Mouse (Mus musculus) embryo, embryonic 11 days (tissue): ENCODE data around the gene Crybb1.

Experiments used
- DNase-seq: peaks from one replicate; pipeline ENCODE4 v3.0.0-alpha.2; 2015

Crybb1 gene

DNA sequence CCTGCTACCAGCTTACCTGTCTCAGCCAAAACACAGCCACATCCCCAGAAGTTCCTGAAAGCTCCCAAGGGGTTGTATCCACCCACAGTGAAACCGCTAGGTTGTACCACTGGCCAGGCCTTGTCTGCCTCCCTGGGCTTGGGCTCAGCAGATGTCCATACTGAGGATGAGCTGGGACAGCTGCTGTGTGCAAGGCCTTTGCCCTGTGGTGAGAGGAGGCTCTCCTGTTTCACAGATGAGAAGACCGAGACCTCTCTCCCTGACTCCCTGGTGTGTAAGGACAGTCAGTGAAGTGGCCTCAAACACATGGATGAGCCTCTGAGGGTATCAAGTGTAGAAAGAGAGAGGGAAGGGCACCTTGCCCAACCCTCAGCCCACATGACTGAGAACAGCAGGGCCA, 32.0 kb downstream of the Crybb1 start:
- DNase-seq: no peak

DNA sequence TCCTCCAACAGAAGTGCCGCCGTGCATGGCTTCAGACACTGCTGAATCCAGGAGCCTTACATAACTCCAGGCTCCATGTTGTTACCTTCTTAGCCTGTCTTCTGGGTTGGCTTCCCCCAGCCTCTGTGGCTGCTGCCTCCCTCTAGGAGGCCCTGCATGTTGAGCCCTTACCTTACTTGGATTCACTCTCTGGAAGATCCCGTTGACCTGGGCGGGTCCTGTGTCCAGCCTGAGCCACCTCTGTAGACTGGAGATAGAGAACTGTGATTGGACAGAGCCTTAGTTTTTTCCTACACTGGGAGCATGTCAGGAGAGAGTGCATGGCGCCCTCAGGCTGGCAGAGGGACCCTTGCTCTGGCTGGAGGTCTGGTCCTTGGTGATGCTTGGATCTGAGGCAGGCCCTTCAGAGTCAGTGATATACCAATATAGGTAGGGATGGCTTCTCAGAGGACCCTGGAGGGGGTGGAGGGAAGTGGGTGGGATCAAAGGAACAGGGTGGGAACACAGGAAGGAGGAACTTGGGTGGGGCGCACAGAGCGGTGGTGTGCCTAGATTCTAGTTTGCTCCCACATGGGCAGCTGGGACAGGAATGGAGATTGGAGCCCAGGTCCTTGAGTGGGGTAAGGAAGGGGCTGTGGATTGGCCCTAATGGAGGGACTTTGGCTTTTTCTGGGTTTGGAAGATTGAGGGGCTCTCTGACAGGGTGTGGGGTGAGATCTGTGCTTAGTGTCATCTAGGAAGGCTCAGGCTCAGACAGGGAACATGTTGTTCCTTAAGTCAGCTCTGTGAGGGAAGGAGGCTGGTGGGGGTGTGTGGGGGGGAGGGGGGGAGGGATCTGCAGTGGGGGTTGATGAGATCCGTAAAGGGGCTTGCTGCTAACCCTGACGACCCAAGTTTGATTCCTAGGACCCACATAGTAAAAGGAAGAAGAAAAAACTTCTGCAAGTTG, 32.9 kb downstream of the Crybb1 start:
- no peak for DNase-seq

DNA sequence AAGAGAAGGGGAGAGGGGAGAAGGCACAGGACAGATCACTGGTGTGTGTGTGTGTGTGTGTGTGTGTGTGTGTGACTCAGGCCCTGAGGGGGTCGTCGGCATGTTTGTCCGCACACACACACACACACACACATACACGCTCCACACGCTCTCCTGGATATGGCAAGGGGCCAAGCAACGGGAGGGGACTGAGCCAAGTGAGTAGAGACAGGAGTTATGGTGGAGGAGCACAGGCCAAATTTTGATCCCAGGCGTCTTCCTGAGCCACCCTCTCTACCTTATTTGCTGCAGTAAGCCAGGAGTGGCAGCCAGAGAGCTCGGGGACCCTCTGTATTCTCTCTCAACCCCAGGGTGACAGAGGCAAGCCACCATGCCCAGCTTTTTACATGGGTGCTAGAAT, 33.6 kb downstream of the Crybb1 start:
- no peak for DNase-seq

DNA sequence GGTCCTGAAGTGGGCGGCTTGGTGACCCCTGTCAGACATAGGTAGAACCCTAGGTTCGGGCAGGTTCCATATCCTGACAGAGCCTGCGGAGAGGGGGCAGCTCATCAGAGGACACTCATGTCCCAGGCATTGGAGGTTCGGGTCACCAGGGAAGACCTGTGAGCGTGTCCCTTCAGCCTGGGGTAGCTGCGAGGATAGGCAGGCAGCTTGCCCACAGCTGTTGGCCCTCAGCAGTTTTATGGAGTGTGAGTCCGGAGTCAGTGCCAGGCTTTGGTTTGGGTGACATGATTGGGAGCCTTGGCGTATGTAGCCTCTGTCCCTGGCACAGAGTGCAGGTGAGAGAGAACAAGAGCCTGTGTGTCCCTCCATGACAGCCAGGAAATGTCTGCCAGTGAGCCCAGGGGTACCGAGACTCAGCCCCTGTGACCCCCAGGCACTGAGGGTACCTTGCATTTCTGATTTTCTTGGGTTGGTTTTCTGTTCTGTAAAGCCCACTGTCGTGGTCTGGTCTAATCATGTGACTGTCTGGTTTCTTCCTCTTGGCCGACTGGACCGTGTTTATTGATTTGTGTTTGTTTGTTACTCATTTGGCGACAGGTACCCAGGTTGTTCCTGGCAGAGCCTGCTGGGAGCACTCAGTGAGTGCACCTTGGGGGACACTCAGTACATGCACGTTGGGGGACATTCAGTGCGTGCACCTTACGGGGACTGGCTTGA, 34.4 kb downstream of the Crybb1 start:
- no peak for DNase-seq

DNA sequence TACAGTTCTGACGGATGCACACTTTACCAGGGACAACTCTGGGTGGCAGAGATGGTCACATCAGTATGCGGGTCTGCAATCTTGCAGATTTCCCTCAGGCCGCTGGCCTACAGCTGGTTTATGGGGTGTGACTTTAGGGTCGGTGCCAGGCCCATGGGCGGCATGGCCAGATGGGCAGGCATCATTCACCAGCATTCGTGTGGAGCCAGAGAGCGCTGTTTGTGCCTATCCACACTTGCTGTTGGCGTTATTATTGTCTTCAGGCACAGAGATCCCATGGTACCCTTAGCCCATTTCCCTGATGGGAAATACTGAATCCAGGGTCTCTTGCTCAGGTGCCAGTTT, 34.9 kb downstream of the Crybb1 start:
- no peak for DNase-seq

DNA sequence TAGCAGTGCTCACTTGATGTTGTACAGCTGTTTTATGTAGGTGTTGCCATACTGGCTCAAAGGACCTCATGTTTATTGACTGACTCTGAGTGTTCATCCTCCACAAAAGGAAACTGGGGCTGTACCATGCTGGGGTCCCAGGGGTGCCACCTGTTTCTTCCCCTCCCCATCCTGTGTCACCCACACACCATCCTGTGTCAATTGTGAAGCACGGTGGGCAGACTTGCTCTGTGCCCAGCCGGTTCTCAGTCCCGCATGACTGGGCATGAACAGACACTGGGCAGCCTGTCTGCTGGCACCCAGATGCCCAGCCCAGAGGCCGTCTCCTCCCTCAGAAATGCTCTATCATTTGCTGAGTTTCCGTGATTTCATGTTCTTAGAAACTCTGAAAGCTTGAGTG, 36.3 kb downstream of the Crybb1 start:
- DNase-seq: no peak

DNA sequence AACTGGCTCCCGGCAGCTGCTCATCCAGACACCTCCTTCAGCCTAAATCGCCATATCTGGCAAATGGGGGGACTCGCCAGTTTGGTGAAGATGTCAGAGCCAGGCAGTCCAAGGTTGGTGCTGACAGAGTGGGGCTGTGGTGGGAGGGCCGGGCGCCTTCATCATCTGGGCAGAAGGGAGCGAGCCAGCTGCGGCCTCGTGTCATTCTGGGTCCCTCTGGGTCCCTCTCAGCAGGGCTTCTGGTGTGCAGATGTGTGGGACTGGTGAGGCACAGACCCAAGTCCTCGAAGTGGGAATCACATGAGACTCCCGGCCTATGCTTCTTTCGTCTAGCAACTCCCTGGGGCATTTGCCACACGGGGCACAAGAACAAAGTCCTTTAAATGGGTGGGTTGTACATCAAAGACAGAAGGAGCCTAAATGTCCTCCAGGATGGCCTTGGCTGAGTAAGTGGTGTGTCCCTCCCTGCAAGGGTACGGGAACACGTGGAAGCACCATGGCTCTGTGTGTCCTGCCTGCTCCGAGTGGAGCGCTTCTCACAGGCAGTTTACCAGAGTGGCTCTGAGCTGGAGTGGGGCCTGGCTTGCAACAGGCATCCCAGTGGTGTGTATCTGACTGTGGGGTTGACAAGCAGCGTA, 36.8 kb downstream of the Crybb1 start:
- DNase-seq: no peak

DNA sequence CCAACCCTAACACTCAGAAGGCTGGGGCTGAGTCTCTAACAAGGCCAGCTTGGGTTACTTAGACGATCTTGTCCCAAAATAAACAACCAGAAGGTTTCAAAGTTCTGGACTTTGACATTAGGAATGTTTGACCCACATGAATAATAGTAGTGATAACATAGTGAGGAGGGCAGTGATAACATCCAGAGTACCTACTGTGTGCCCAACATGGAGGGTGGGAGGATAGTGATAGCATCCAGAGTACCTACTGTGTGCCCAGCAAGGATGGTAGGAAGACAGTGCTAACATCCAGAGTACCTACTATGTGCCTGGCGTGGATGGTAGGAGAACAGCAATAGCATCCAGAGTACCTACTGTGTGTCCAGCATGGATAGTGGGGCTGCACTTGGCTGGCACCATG, 38.2 kb downstream of the Crybb1 start:
- DNase-seq: no peak

DNA sequence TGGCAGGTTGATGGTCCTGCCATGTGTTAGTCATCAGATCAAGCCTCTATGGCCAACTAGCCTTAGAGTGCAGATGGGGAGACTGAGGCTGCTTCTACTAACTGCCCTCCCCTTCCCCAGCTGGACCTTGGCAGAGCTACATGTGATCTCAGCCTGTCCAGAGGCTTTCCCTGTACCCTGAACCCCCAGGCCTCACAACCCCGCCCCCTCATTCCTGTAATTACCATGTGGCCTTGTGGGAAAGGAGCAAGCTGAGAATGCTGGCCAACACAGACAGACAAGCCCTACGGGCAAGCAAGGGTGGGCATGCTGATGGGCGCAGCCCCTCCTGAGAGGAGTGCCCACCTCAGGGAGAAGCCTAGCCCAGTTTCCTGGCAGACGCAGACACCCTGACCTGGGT, 39.1 kb downstream of the Crybb1 start:
- no peak for DNase-seq

DNA sequence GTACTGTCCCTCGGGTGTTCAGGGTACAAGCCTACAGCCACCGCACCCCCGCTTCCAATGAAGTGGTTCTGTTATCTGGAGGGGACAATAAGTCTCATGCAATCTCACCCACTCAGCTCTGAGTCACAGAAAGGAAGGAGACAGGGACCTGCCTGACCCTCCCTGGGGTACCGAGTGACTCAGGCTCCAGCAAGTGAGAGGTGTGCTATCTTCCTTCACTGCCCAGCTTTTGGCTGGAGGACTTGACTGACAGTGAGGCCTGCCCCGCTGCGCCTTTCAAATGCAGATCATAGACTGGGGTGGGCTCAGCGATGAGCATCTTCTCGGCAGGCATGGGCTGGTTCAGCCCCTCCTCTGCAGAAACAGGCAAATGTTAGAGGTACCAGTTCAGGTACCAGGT, 39.5 kb downstream of the Crybb1 start:
- no peak for DNase-seq

DNA sequence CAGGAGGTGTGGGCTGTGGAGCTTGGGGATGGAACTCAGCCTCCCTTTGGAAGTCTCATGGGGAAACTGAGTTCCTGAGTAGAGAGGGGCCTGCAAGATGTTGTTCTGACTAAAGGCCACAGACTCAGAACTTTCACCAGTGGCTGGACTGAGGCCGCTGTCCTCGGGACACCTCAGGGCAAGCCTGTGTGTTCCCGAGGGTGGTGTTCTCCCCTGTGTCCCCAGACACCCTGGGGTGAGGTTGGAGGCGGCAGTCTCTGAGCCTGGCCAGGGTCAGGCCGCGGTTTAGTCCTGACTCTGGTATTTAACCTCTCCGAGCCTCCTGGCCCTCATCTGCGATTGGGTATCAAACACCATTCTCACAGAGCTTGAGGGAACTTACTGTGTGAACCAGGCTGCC, 39.9 kb downstream of the Crybb1 start:
- DNase-seq: no peak

DNA sequence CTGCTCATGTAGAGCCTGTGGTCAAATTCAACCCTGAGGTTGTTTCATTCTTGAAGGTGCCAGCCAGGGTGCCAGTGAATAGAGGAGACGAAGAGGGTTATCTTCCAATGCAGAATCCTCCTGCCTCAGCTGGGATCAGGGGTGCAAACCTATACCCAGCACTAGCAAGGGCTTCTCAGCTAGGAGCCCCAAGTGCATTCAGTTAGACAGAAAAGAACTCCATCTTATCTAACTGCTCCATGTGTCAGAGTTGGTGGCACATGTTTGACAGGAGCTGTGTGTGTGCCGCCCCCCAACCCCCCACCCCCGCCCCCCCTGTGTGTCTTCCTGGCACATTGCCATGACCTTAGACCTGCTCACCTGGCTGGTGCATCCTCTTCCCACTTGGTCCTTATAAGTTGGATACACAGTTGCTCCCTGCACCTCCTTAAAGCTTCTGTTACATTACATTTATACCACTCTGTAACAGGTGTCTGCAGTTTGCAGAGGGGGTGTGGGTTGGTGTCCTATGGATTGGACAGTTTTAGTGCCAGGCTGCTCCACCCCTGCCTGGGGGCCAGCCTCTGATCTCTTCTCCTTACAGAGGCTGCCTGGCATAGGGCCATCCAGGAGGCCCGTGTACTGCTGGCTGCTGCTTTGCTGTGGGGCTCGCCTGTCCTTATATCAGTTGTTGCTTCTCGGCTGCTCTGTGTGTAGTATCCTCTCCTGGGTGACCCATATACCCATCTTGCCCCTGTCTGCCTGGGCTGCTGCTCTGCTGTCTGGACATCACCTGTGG, 41.0 kb downstream of the Crybb1 start:
- no peak for DNase-seq

DNA sequence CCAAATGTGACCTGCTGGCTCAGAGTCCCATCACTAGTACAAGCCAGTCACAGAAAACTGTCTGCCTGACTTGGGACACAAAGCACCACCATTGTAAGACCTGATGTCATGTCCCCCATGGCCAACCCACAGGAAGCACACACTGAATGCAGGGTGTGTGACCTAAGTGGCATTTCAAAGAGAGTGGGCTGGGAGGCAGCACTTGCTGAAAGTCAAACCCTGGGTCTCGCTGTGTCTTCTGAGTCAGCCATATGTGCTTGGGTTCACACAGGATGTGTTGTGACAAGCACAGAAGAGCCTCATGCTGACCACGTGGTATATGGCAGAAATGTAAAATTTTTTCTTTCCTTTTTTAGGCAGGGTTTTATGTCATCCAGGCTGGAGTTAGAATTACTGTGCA, 41.6 kb downstream of the Crybb1 start:
- no peak for DNase-seq

DNA sequence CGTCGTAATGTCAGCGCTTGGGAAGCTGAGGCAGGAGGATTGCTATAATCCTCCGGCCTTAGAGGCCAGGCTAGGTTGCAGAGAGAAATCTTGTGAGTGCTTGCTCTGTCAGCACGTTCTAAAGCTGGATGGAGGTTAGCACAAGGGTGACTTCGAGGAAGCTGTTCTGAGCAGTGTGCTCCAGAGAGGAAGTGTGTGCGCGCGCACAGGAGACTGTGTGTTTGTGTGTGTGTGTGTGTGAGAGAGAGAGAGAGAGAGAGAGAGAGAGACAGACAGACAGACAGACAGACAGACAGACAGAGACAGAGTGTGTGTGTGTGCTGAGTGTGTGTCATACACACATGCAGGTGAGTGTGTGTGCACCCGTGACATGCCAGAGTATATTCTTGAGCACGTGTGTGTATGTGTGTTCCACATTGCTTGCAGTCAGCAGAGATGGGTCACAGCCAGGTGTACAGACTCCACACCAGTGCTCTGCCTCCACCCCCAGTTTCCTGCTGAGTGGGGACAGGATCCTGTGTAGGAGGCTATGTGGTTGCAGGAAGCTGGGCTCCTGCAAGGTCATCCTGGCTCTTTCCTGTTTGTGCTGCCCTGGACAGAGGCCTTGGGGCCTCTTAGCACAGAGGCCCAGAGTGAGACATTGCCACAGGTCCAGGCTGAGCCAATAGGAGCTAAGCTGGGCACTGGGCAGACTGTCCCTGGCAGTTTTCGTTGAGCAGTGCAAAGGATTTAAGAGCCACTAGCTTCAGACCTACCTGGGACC, 42.8 kb downstream of the Crybb1 start:
- DNase-seq: no peak

DNA sequence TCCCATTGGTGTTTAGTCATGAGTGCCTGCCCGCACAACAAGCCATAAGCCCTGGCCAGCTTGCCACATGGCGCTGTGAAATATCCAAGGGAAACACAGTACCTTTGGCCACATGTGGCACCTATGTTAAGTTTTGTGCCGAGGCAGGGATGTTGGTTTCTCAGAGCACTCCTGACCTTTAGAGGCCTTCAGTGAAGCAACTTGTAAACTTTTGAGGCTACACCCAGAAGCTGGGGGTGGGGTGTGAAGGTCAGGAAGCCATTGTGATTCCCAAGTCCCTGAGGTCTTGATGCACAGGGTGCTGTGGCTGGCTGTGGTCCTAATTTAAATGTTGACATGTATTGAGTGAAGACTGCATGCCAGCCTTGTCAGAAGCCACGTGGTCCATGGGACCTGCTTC, 43.8 kb downstream of the Crybb1 start:
- DNase-seq: no peak

DNA sequence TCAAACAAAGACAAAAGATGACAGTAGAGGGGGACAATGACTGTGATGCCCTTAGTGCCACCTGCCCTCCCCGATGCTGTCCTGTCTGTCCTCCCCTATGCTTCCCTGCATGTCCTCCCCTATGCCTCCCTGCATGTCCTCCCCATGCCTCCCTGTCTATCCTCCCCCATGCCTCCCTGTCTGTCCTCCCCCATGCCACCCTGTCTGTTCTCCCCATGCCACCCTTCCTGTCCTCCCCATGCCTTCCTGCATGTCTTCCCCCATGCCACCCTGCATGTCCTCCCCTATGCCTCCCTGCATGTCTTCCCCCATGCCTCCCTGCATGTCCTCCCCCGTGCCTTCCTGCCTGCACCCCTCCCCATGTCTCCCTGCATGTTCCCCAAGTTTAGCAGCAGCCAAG, 44.5 kb downstream of the Crybb1 start:
- DNase-seq: no peak

DNA sequence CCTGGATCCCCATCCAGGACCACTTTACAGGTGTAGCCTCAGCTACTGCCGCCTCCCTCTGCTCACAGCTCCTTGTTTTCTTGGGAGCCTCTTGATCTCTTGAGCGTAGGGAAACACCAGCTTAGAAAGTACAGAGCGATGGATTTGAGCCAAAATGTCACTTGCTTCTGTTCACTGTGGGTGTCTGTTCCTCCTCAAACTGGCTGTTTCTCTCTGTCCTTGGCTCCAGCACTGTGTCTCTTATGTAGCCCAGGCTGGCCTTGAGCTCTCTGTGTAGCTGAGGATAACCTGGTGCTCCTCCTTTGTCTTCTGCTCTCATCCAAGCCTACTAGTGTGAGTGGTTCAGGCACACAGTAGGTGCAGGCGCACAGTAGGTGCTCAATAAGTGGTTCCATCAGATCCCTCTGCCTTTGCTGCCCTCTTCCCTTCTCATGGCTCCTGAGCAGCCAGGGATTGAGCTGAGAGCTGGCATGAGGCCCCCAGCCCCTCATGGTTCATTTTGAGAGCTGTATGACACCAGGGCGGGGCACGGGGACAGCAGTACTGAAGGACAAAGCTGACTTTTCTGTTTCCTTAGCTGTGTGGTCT, 45.2 kb downstream of the Crybb1 start:
- DNase-seq: no peak

DNA sequence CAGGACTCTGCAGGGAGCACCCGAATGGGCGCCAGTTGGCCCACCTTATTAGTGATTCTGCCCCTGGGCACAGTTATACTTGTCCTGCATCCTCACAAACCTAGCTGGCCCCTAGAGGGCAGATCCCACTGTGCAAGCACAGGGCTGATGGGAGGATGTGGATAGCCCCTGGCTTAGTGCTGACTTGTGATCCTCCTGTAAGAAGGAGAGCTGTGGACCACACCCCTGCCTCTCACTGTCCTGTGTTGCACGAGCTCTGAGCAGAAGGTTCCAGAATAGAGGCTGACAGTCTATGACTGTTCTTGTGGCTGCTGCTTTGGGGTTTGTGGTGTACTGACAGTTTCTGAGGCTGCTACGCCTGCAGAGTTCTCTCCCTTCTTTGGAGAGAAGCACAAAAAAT, 46.1 kb downstream of the Crybb1 start:
- no peak for DNase-seq

DNA sequence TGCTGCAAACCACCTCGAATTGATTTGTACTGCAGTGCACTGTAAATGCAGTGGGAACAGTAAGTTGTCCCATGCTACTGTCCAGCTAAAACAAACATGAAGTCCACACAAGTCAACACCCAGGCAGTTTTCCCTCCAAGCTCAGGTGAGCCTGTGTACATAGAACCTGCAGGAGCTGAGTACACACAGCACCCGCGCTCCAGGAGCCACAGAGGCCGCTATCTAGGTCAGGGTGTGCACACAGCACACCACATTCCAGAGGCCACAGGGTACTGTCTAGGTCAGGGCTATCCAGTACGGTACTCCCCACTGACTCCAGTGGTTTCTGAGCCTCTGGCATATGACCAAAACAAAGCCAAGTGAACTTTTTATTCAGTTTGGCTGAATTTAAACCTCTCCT, 46.7 kb downstream of the Crybb1 start:
- DNase-seq: no peak

DNA sequence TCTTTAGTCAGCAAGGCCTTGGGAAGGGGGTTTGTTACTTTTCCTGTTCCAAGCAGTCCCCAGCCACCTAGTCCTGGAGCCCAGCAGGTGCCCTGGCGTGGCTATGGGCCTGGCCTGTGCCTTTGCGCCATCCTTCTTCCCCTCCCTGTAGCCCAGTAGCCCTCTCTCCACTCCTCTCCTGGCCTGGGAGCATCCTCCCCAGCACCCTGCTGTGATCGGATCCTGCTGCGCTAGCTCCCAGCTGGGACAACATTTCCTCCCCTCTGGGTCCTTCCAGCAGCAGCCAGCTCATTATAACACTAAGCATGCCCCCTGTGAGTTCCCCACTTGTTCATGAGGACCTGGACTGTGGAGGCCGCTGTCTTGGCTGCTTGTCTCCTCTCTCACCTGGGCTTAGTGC, 50.2 kb downstream of the Crybb1 start:
- no peak for DNase-seq

DNA sequence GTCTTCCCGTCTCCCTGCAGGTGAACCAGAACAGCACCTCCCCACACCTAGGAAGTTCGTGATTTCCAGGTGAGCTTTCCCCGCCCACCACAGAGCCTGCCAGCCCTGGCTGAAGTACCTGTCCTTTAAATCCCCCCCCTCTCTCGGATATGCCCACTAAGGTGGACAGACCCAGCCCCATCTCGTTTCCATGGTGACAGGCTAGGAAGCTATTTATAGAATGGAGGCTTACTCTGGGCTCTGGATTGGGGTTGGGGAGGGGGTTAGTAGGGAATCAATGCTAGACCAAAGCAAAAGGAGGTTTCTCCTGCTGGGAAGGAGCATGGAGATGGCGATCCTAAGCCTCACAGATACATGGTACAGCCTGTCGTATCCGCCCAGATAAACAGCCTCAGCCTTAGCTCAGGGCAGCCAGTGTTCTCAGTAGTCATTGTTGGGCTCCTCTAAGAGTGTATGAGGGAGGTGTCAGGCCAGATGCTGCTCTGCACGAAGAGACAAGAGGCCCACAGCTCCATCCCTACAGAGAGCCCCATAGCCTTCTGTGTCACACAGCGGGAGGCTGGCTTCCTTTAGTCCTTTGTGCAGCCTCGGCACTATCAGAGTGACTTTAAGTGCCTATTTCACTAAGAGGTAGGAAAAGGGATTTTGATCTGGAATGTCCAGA, 57.7 kb downstream of the Crybb1 start:
- no peak for DNase-seq
